Mouse (Mus musculus) liver, embryonic 14.5 days (tissue): Measurements from ENCODE around the gene Bcat1. TPM values are rescaled to one million over a fixed set of nuclear protein-coding genes. Genes with fewer than 3 reads are reported as not detected.

Experiments used
- ATAC-seq: fragments of 200-750 bp; cut with Nextera tagmentation; 2 replicates; pipeline ENCODE4 v1.8.0; 2017; ENCODE audit warnings: moderate number of reproducible peaks, mild to moderate bottlenecking, moderate library complexity; ENCODE audit not compliant: insufficient read depth
- DNase-seq, 3 experiments: peaks; one replicate each; pipeline ENCODE4 v3.0.0-alpha.2; 2012 to 2013; ENCODE audit warnings: low read depth in 3 of 3, low spot score in 3 of 3
- H3K27ac ChIP-seq: fragments of 300-500 bp; sonication (generic); 2 replicates; pipeline ENCODE4 v1.5.1; 2014; ENCODE audit warnings: moderate library complexity, mild to moderate bottlenecking, control low read depth, inconsistent platforms
- H3K27me3 ChIP-seq: fragments of 300-500 bp; sonication (generic); 2 replicates; pipeline ENCODE4 v1.6.1; 2014; ENCODE audit warnings: mild to moderate bottlenecking, low read length, moderate library complexity; ENCODE audit not compliant: control insufficient read depth, insufficient read depth
- H3K36me3 ChIP-seq: fragments of 300-500 bp; sonication (generic); replicated peaks from 2 replicates; pipeline ENCODE4 v1.6.1; 2014; ENCODE audit warnings: low read depth; ENCODE audit not compliant: control insufficient read depth, insufficient read depth
- H3K4me1 ChIP-seq, 2 experiments: fragments of 200-500 bp in 1 of 2; fragments of 300-500 bp in 1 of 2; sonication (generic) in 1 of 2; replicated peaks; 2 replicates each; pipeline ENCODE4 v1.6.1; 2012 to 2014; ENCODE audit warnings: antibody characterized with exemption in 1 of 2, inconsistent platforms in 1 of 2, low read length in 1 of 2; ENCODE audit not compliant: control insufficient read depth in 2 of 2, insufficient read depth in 2 of 2
- H3K4me2 ChIP-seq: fragments of 300-500 bp; sonication (generic); 2 replicates; pipeline ENCODE4 v1.6.1; 2014; ENCODE audit warnings: low read depth, mild to moderate bottlenecking, control low read depth, moderate library complexity
- H3K4me3 ChIP-seq, 2 experiments: fragments of 200-500 bp in 1 of 2; fragments of 300-500 bp in 1 of 2; sonication (generic) in 1 of 2; 2 replicates each; pipeline ENCODE4 v1.5.1; 2012 to 2014; ENCODE audit warnings: low read depth in 2 of 2, low read length in 2 of 2, mild to moderate bottlenecking in 2 of 2, control low read depth in 1 of 2, inconsistent platforms in 1 of 2, moderate library complexity in 1 of 2; ENCODE audit not compliant: insufficient read depth in 1 of 2
- H3K9ac ChIP-seq: fragments of 300-500 bp; sonication (generic); replicated peaks from 2 replicates; pipeline ENCODE4 v1.6.1; 2014; ENCODE audit warnings: mild to moderate bottlenecking, control low read depth, moderate library complexity
- H3K9me3 ChIP-seq: fragments of 300-500 bp; sonication (generic); 2 replicates; pipeline ENCODE4 v1.6.1; 2016; ENCODE audit warnings: low read length, mixed read lengths; ENCODE audit not compliant: control insufficient read depth
- CTCF ChIP-seq: IDR thresholded peaks from 2 replicates; pipeline ENCODE4 v1.5.1; 2016; ENCODE audit warnings: antibody characterized with exemption, low read depth, control low read depth
- EP300 ChIP-seq: IDR thresholded peaks from 2 replicates; pipeline ENCODE4 v1.6.1; 2016; ENCODE audit warnings: antibody characterized with exemption, low read depth
- WGBS: fragments of 180-500 bp; shearing (Covaris S2); extraction: QIAGEN DNeasy Blood & Tissue Kit; methylation state at CpG from one replicate; pipeline ENCODE4 v1.1.7; 2014; ENCODE audit not compliant: insufficient replicate concordance; 5-methylcytosine and 5-hydroxymethylcytosine counted together
- polyA plus RNA-seq, 2 experiments: library from polyadenylated mRNA; depleted of rRNA in 1 of 2; stranded (reverse) in 1 of 2; unstranded in 1 of 2; fragments of >200 nt; fragmentation: Nextera tagmentation in 1 of 2; extraction: Ambion mirVana in 1 of 2; gene quantifications; 2 replicates each; pipeline versions ENCODE4 v1.2.1 to v1.2.3; 2012 to 2014

The Bcat1 gene
- polyA plus RNA-seq, 2 experiments, result 0.06 to 0.51 TPM

- DNase-seq (no peak), ATAC-seq (no peak)
- Histone ChIP-seq H3K4me3 (peak overlapping the region; percentile 25 to 45), H3K4me1 (peaks cover 6 to 40% of the 10 kb centered on the region in 2 experiments), H3K27me3 (no peaks in the 10 kb centered on the region), H3K36me3 (no peaks in the 10 kb centered on the region), H3K9ac (peak overlapping the region; percentile 65; the same call in 1 of the 2 replicates), H3K4me2 (peak overlapping the region; percentile 64), H3K27ac (no peak overlapping the region), H3K9me3 (no peaks in the 10 kb centered on the region)
- 32% methylated on average over 8 of the region's 8 CpGs for WGBS
- TF ChIP-seq EP300, result no peak
- no peak for TF ChIP-seq CTCF
Observed at GRCm38 (mm10) chr6:145122423-145123059, 46.6 kb upstream of the Bcat1 start.

- Histone ChIP-seq H3K9me3 (no peaks in the 10 kb centered on the region), H3K4me3 (peak overlapping the region; percentile 45 to 54), H3K4me2 (peak overlapping the region; percentile 64), H3K27me3 (no peaks in the 10 kb centered on the region), H3K4me1 (peaks cover 6 to 40% of the 10 kb centered on the region in 2 experiments), H3K27ac (peak overlapping the region; percentile 54), H3K9ac (peak overlapping the region; percentile 65), H3K36me3 (no peaks in the 10 kb centered on the region)
- ATAC-seq, result peak; percentile 60
- DNase-seq, result peak; percentile 24 to 37 (median 33)
- WGBS, result 14% methylated on average over 21 of the region's 21 CpGs
- no peak for TF ChIP-seq EP300
- TF ChIP-seq CTCF, result no peak
Observed at GRCm38 (mm10) chr6:145121590-145122420, 45.8 kb upstream of the Bcat1 start.

- Histone ChIP-seq H3K4me1 (peaks cover 6 to 44% of the 10 kb centered on the region in 2 experiments), H3K27me3 (no peaks in the 10 kb centered on the region), H3K9ac (peak overlapping the region; percentile 65; the same call in 1 of the 2 replicates), H3K27ac (peak overlapping the region; percentile 7), H3K4me3 (peak overlapping the region; percentile 5 to 45; a peak in 3 of 4 replicates), H3K4me2 (peak overlapping the region; percentile 64), H3K36me3 (no peaks in the 10 kb centered on the region), H3K9me3 (no peaks in the 10 kb centered on the region)
- WGBS, result 9% methylated on average over 18 of the region's 18 CpGs
- TF ChIP-seq EP300, result no peak; the same call in 1 of the 2 replicates
- TF ChIP-seq CTCF, result no peak
- DNase-seq, result peak in 2 of 3 experiments; percentile 30 to 51
- no peak for ATAC-seq
Observed at GRCm38 (mm10) chr6:145120787-145121589, 45.0 kb upstream of the Bcat1 start.

GRCm38 (mm10) chr6:145120086-145120485 is 44.1 kb upstream of the Bcat1 start:
- peaks cover 2 to 37% of the 10 kb centered on the region in 2 experiments for H3K4me1 ChIP-seq

More at GRCm38 (mm10) chr6:145120086-145120485, 44.1 kb upstream of the Bcat1 start:
- 57% methylated on average over 2 of the region's 2 CpGs for WGBS
- H3K4me2 ChIP-seq, result no peak overlapping the region
- H3K4me3 ChIP-seq, result no peak overlapping the region
- no peaks in the 10 kb centered on the region for H3K9me3 ChIP-seq
- no peaks in the 10 kb centered on the region for H3K36me3 ChIP-seq
- no peak for ATAC-seq
- H3K27me3 ChIP-seq, result no peaks in the 10 kb centered on the region
- no peak for DNase-seq
- no peak overlapping the region for H3K9ac ChIP-seq
- H3K27ac ChIP-seq, result no peak overlapping the region
- TF ChIP-seq EP300, result no peak
- no peak for TF ChIP-seq CTCF
